Mouse (Mus musculus): ENCODE measurements at regions not wholly inside any gene's neighbourhood (a gene's known extent, or its start where the extent isn't known, plus 50 kb on each side); places are given as distances from the start of the nearest gene placed in this dataset.
A peak's percentile ranks its signal among the peaks of the same experiment; 100 is the strongest.

GRCm38 (mm10) chr3:37885776-37886175 is 161.5 kb upstream of the Gm5148 start:
- no peak for ATAC-seq
- 0 out of 2 replicates have a peak, but pooled peaks cover 3% of the 10 kb centered on the region for H3K4me1 ChIP-seq (replicated peaks)
- no peak overlapping the region for H3K9ac ChIP-seq
- H3K4me3 ChIP-seq (replicated peaks) = no peak overlapping the region
- 87% methylated on average over 6 of the region's 6 CpGs for WGBS
- no peak overlapping the region for H3K4me2 ChIP-seq (replicated peaks)
- no peak overlapping the region for H3K27ac ChIP-seq
- no peaks in the 10 kb centered on the region for H3K27me3 ChIP-seq (replicated peaks)
- no peaks in the 10 kb centered on the region for H3K9me3 ChIP-seq
- no peaks in the 10 kb centered on the region for H3K36me3 ChIP-seq

GRCm38 (mm10) chr3:37882417-37882816 is 158.1 kb upstream of the Gm5148 start:
- no peak overlapping the region for H3K4me3 ChIP-seq (replicated peaks)
- H3K4me2 ChIP-seq (replicated peaks) = no peak overlapping the region
- no peak for ATAC-seq
- H3K27ac ChIP-seq = no peak overlapping the region
- H3K9me3 ChIP-seq = no peaks in the 10 kb centered on the region
- 61% methylated on average over 5 of the region's 5 CpGs for WGBS
- H3K4me1 ChIP-seq (replicated peaks) = no peaks in the 10 kb centered on the region
- no peaks in the 10 kb centered on the region for H3K27me3 ChIP-seq (replicated peaks)
- H3K9ac ChIP-seq = no peak overlapping the region
- no peaks in the 10 kb centered on the region for H3K36me3 ChIP-seq

- Histone ChIP-seq H3K9ac (no peak overlapping the region), H3K4me2 (replicated peaks) (no peak overlapping the region), H3K4me1 (replicated peaks) (no peaks in the 10 kb centered on the region), H3K27me3 (replicated peaks) (no peaks in the 10 kb centered on the region), H3K27ac (no peak overlapping the region), H3K36me3 (no peaks in the 10 kb centered on the region), H3K9me3 (no peaks in the 10 kb centered on the region), H3K4me3 (replicated peaks) (no peak overlapping the region)
- WGBS = 83% methylated on average over 2 of the region's 2 CpGs
- ATAC-seq = no peak
Measured at GRCm38 (mm10) chr3:37881016-37881415, 156.7 kb upstream of the Gm5148 start.

GRCm38 (mm10) chr3:37879056-37879455 is 154.8 kb upstream of the Gm5148 start:
- H3K4me3 ChIP-seq (replicated peaks) = no peak overlapping the region
- no peak overlapping the region for H3K4me2 ChIP-seq (replicated peaks)
- H3K27me3 ChIP-seq (replicated peaks) = no peaks in the 10 kb centered on the region
- H3K36me3 ChIP-seq = no peaks in the 10 kb centered on the region
- H3K9me3 ChIP-seq = no peaks in the 10 kb centered on the region
- H3K4me1 ChIP-seq (replicated peaks) = peaks cover 12% of the 10 kb centered on the region
- H3K9ac ChIP-seq = no peak overlapping the region
- H3K27ac ChIP-seq = no peak overlapping the region
- WGBS = 69% methylated on average over 6 of the region's 6 CpGs
- no peak for ATAC-seq

- Histone ChIP-seq H3K9ac (no peak overlapping the region), H3K36me3 (no peaks in the 10 kb centered on the region), H3K4me1 (replicated peaks) (peaks cover 12% of the 10 kb centered on the region), H3K4me2 (replicated peaks) (no peak overlapping the region), H3K27ac (peak overlapping the region; percentile 92), H3K27me3 (replicated peaks) (no peaks in the 10 kb centered on the region), H3K4me3 (replicated peaks) (no peak overlapping the region), H3K9me3 (no peaks in the 10 kb centered on the region)
- ATAC-seq = peak; percentile 27; the same call in 1 of the 2 replicates
- WGBS = 69% methylated on average over 13 of the region's 13 CpGs
Measured at GRCm38 (mm10) chr3:37876016-37876765, 151.9 kb upstream of the Gm5148 start.

GRCm38 (mm10) chr3:37875331-37876015 is 151.2 kb upstream of the Gm5148 start:
- whole genome bisulfite sequencing = 28% methylated on average over 6 of the region's 6 CpGs
- Histone ChIP-seq H3K4me2 (replicated peaks) (no peak overlapping the region), H3K4me1 (replicated peaks) (peaks cover 12% of the 10 kb centered on the region), H3K27me3 (replicated peaks) (no peaks in the 10 kb centered on the region), H3K36me3 (no peaks in the 10 kb centered on the region), H3K9ac (no peak overlapping the region), H3K4me3 (replicated peaks) (no peak overlapping the region), H3K27ac (peak overlapping the region; percentile 92), H3K9me3 (no peaks in the 10 kb centered on the region)
- ATAC-seq = peak; percentile 93

GRCm38 (mm10) chr3:37874864-37875263 is 150.6 kb upstream of the Gm5148 start:
- Histone ChIP-seq H3K4me3 (replicated peaks) (no peak overlapping the region), H3K27me3 (replicated peaks) (no peaks in the 10 kb centered on the region)
- ATAC-seq = peak; percentile 58

GRCm38 (mm10) chr3:37874346-37874745 is 150.1 kb upstream of the Gm5148 start:
- H3K27ac ChIP-seq = peak overlapping the region; percentile 92
- H3K9ac ChIP-seq = no peak overlapping the region
- 88% methylated on average over 1 of the region's 1 CpGs for WGBS
- ATAC-seq = no peak
- H3K4me3 ChIP-seq (replicated peaks) = no peak overlapping the region
- no peaks in the 10 kb centered on the region for H3K27me3 ChIP-seq (replicated peaks)
- no peak overlapping the region for H3K4me2 ChIP-seq (replicated peaks)
- no peaks in the 10 kb centered on the region for H3K9me3 ChIP-seq
- H3K4me1 ChIP-seq (replicated peaks) = peaks cover 12% of the 10 kb centered on the region
- H3K36me3 ChIP-seq = no peaks in the 10 kb centered on the region

More at GRCm38 (mm10) chr3:37874864-37875263, 150.6 kb upstream of the Gm5148 start:
- no peak overlapping the region for H3K9ac ChIP-seq
- peaks cover 12% of the 10 kb centered on the region for H3K4me1 ChIP-seq (replicated peaks)
- no peak overlapping the region for H3K4me2 ChIP-seq (replicated peaks)
- no peaks in the 10 kb centered on the region for H3K9me3 ChIP-seq
- H3K27ac ChIP-seq = peak overlapping the region; percentile 92
- no peaks in the 10 kb centered on the region for H3K36me3 ChIP-seq
- 54% methylated on average over 6 of the region's 6 CpGs for WGBS

GRCm38 (mm10) chr3:37872329-37872728 is 148.0 kb upstream of the Gm5148 start:
- H3K4me2 ChIP-seq (replicated peaks) = no peak overlapping the region
- ATAC-seq = no peak
- H3K9me3 ChIP-seq = no peaks in the 10 kb centered on the region
- H3K9ac ChIP-seq = no peak overlapping the region
- H3K27me3 ChIP-seq (replicated peaks) = no peaks in the 10 kb centered on the region
- H3K4me3 ChIP-seq (replicated peaks) = no peak overlapping the region
- no peaks in the 10 kb centered on the region for H3K36me3 ChIP-seq
- peaks cover 16% of the 10 kb centered on the region for H3K4me1 ChIP-seq (replicated peaks)
- no peak overlapping the region for H3K27ac ChIP-seq
- WGBS = 93% methylated on average over 3 of the region's 3 CpGs

GRCm38 (mm10) chr3:37871076-37871475 is 146.8 kb upstream of the Gm5148 start:
- H3K4me1 ChIP-seq (replicated peaks) = peaks cover 16% of the 10 kb centered on the region
- H3K27me3 ChIP-seq (replicated peaks) = no peaks in the 10 kb centered on the region
- H3K4me2 ChIP-seq (replicated peaks) = no peak overlapping the region
- ATAC-seq = no peak
- H3K36me3 ChIP-seq = no peaks in the 10 kb centered on the region
- WGBS = 80% methylated on average over 4 of the region's 4 CpGs
- H3K9ac ChIP-seq = no peak overlapping the region
- no peaks in the 10 kb centered on the region for H3K9me3 ChIP-seq
- H3K4me3 ChIP-seq (replicated peaks) = no peak overlapping the region
- no peak overlapping the region for H3K27ac ChIP-seq

- H3K4me3 ChIP-seq (replicated peaks) = no peak overlapping the region
- ATAC-seq = no peak
- no peaks in the 10 kb centered on the region for H3K9me3 ChIP-seq
- WGBS = 55% methylated on average over 4 of the region's 4 CpGs
- H3K27me3 ChIP-seq (replicated peaks) = no peaks in the 10 kb centered on the region
- H3K27ac ChIP-seq = 0 out of 2 replicates have a peak overlapping the region, but pooled peaks have one; percentile 13
- peaks cover 4% of the 10 kb centered on the region; the same call in 1 of the 2 replicates for H3K4me1 ChIP-seq (replicated peaks)
- no peak overlapping the region for H3K4me2 ChIP-seq (replicated peaks)
- H3K36me3 ChIP-seq = no peaks in the 10 kb centered on the region
- no peak overlapping the region for H3K9ac ChIP-seq
Measured at GRCm38 (mm10) chr3:37868454-37868853, 144.2 kb upstream of the Gm5148 start.

- Histone ChIP-seq H3K27ac (no peak overlapping the region), H3K36me3 (no peaks in the 10 kb centered on the region), H3K9ac (no peak overlapping the region), H3K9me3 (no peaks in the 10 kb centered on the region), H3K4me2 (replicated peaks) (no peak overlapping the region), H3K4me1 (replicated peaks) (0 out of 2 replicates have a peak, but pooled peaks cover 12% of the 10 kb centered on the region), H3K4me3 (replicated peaks) (no peak overlapping the region), H3K27me3 (replicated peaks) (no peaks in the 10 kb centered on the region)
- WGBS = 91% methylated on average over 9 of the region's 9 CpGs
- no peak for ATAC-seq
Measured at GRCm38 (mm10) chr3:37862756-37863155, 138.5 kb upstream of the Gm5148 start.
